In genomic region chr9:65828016-65828403, GRCm38 (mm10) we compare ENCODE assay signal across 8 mouse cellular contexts. TPM values are rescaled to one million over a fixed set of nuclear protein-coding genes. Genes with fewer than 3 reads are reported as not detected.
DNase-seq lines count a peak whose midpoint lies in the region; ATAC-seq and TF ChIP-seq lines count a peak whose summit lies in the region.

No protein-coding gene starts in this region.

- WGBS in liver, embryonic 11.5 days, result under 1% methylated on average over 13 of the region's 13 CpGs

- peak overlapping the region; percentile 96 for H3K9ac ChIP-seq in liver, embryonic 11.5 days (ENCODE audit: low read depth, low read length)

- no peak for DNase-seq in gastrocnemius, adult 2 months
- DNase-seq in gastrocnemius, adult 18-20 months (ENCODE audit: low spot score), result no peak
- peak; percentile 15 for DNase-seq in thymus, postnatal 4 days
- no peak for DNase-seq in thymus, adult 18-20 months
- DNase-seq in liver, embryonic 11.5 days (ENCODE audit: low spot score), result no peak
- DNase-seq in adrenal gland, postnatal 36 days, result no peak
- no peak for DNase-seq in layer of hippocampus, adult 9-10 months (ENCODE audit: low spot score)
- DNase-seq in adrenal gland, postnatal 25 days, result no peak

- H3K36me3 ChIP-seq in liver, embryonic 11.5 days (ENCODE audit: control insufficient read depth, insufficient read depth, low read length), result no peaks in the 10 kb centered on the region

- ATAC-seq in liver, embryonic 11.5 days (replicated peaks; ENCODE audit: low FRiP score), result no peak

- H3K9me3 ChIP-seq in liver, embryonic 11.5 days (ENCODE audit: control insufficient read depth, low read length), result no peaks in the 10 kb centered on the region

- peak overlapping the region; percentile 89 for H3K4me2 ChIP-seq in liver, embryonic 11.5 days

- no peaks in the 10 kb centered on the region for H3K27me3 ChIP-seq in liver, embryonic 11.5 days (replicated peaks; ENCODE audit: control insufficient read depth, insufficient read depth, low read length)

- H3K4me3 ChIP-seq in gastrocnemius, adult 2 months, result peak overlapping the region; percentile 88
- H3K4me3 ChIP-seq in liver, embryonic 11.5 days (ENCODE audit: low read depth, low read length), result peak overlapping the region; percentile 94

- H3K27ac ChIP-seq in gastrocnemius, adult 2 months, result peak overlapping the region; percentile 92
- peak overlapping the region; percentile 99 for H3K27ac ChIP-seq in liver, embryonic 11.5 days (ENCODE audit: low read depth, low read length)

- no peak for TF ChIP-seq CTCF in gastrocnemius, adult 2 months (IDR thresholded peaks at IDR 0.05)

- H3K4me1 ChIP-seq in liver, embryonic 11.5 days (replicated peaks; ENCODE audit: control insufficient read depth, insufficient read depth, low read length), result peaks cover 47% of the 10 kb centered on the region

- intact Hi-C loops in gastrocnemius, adult 2 months (cut with DNase I), result loop anchor here (2.0 to 5.0 kb wide), 4 partner anchors 36 to 151 kb away; no protein-coding TSS in a partner anchor

RNA-seq across cellular contexts. Expression of gene Zfp609, which starts 0.6 kb away (rescaled TPM):
- total RNA-seq in gastrocnemius, adult 2 months (2021), result 10 to 100 TPM; 18.4 to 21.1 TPM
- total RNA-seq in gastrocnemius, adult 18-20 months (2021), result 10 to 100 TPM; 15.7 to 16.2 TPM
- 5.5 and 5.8 TPM in 2 replicates for polyA plus RNA-seq in liver, embryonic 11.5 days (2014; fragmentation: Nextera tagmentation; extraction: Ambion mirVana)
- 10 to 100 TPM; 25.1 to 31.1 TPM for total RNA-seq in adrenal gland, postnatal 36 days (2021)
- total RNA-seq in adrenal gland, postnatal 25 days (2021), result 35.1 and 35.7 TPM in 2 replicates
